Comparison of ENCODE assay signal across 24 mouse cellular contexts in genomic region chr2:131905025-131905424, GRCm38 (mm10). TPM values are rescaled to one million over a fixed set of nuclear protein-coding genes. Genes with fewer than 3 reads are reported as not detected.
DNase-seq lines count a peak whose midpoint lies in the region; ATAC-seq lines count a peak whose summit lies in the region.
"Had no signal": no experiment of that assay in that cellular context is flagged by ENCODE, and none has a peak within 500 bp of the region (broad histone marks: within the 10 kb centered on the region; RNA-seq: fewer than 3 reads in every experiment).

No protein-coding gene starts in this region.

- H3K27me3 ChIP-seq in liver, embryonic 13.5 days: no peaks in the 10 kb centered on the region
- H3K27me3 ChIP-seq in kidney, embryonic 14.5 days (ENCODE audit: control insufficient read depth, insufficient read depth, low read length): no peaks in the 10 kb centered on the region
- H3K27me3 ChIP-seq: embryonic facial prominence, embryonic 12.5 days; hindbrain, embryonic 15.5 days had no signal

- DNase-seq in spleen, postnatal 36 days (ENCODE audit: low spot score in 2 of 2): peak; percentile 19 to 39
- no peak for DNase-seq in spleen, postnatal 14 days (ENCODE audit: low spot score in 2 of 2)
- DNase-seq in c-Kit-positive CD71-positive TER-119-positive erythroid progenitor cells, embryonic 14.5 days (ENCODE audit: low spot score): peak; percentile 71
- DNase-seq in liver, embryonic 13.5 days: peak; percentile 61
- no peak for DNase-seq in kidney, postnatal 14 days
- DNase-seq in gastrocnemius, postnatal 36 days: no peak
- DNase-seq: cerebellum, adult 2 months; gastrocnemius, postnatal 10 days; lung, embryonic 14.5 days; thymus, postnatal 4 days had no signal

- intact Hi-C loops in gastrocnemius, postnatal 36 days (cut with DNase I): no loop called here

- H3K9me3 ChIP-seq in liver, embryonic 13.5 days (replicated peaks): no peaks in the 10 kb centered on the region
- H3K9me3 ChIP-seq in kidney, embryonic 14.5 days (ENCODE audit: control insufficient read depth, low read length): no peaks in the 10 kb centered on the region
- H3K9me3 ChIP-seq: embryonic facial prominence, embryonic 12.5 days; forebrain, embryonic 10.5 days; hindbrain, embryonic 15.5 days had no signal

- no peak overlapping the region for H3K4me3 ChIP-seq in liver, embryonic 13.5 days (replicated peaks)
- no peak overlapping the region for H3K4me3 ChIP-seq in kidney, embryonic 14.5 days (ENCODE audit: low read length)
- H3K4me3 ChIP-seq: embryonic facial prominence, embryonic 12.5 days; forebrain, embryonic 10.5 days; hindbrain, embryonic 15.5 days; left cerebral cortex, adult 2 months had no signal

- no peaks in the 10 kb centered on the region for H3K36me3 ChIP-seq in liver, embryonic 13.5 days
- no peaks in the 10 kb centered on the region for H3K36me3 ChIP-seq in kidney, embryonic 14.5 days (ENCODE audit: control insufficient read depth, insufficient read depth, low read length)
- H3K36me3 ChIP-seq: embryonic facial prominence, embryonic 12.5 days; forebrain, embryonic 10.5 days; hindbrain, embryonic 15.5 days had no signal

- H3K4me1 ChIP-seq in liver, embryonic 13.5 days (replicated peaks): peaks cover 55% of the 10 kb centered on the region
- H3K4me1 ChIP-seq in kidney, embryonic 14.5 days (ENCODE audit: control insufficient read depth, insufficient read depth, low read length): no peaks in the 10 kb centered on the region
- H3K4me1 ChIP-seq: embryonic facial prominence, embryonic 12.5 days; hindbrain, embryonic 15.5 days had no signal

- 8% methylated on average over 5 of the region's 5 CpGs for WGBS in liver, embryonic 13.5 days (ENCODE audit: insufficient replicate concordance)
- 57% methylated on average over 5 of the region's 5 CpGs for WGBS in kidney, embryonic 14.5 days

- H3K4me2 ChIP-seq in liver, embryonic 13.5 days: peak overlapping the region; percentile 55
- H3K4me2 ChIP-seq in kidney, embryonic 14.5 days (replicated peaks; ENCODE audit: low read depth, low read length): no peak overlapping the region
- H3K4me2 ChIP-seq: embryonic facial prominence, embryonic 12.5 days; hindbrain, embryonic 15.5 days; lung, embryonic 14.5 days had no signal

- H3K27ac ChIP-seq in liver, embryonic 13.5 days: peak overlapping the region; percentile 89
- no peak overlapping the region for H3K27ac ChIP-seq in kidney, embryonic 14.5 days (ENCODE audit: low read depth, low read length)
- H3K27ac ChIP-seq: embryonic facial prominence, embryonic 12.5 days; forebrain, embryonic 10.5 days; hindbrain, embryonic 15.5 days; kidney, postnatal 0 days; left cerebral cortex, adult 2 months had no signal

- peak; percentile 89 for ATAC-seq in liver, embryonic 13.5 days (ENCODE audit: low read depth)
- no peak for ATAC-seq in kidney, embryonic 14.5 days (ENCODE audit: low FRiP score, low TSS enrichment)
- ATAC-seq: intestine, embryonic 16.5 days had no signal

- H3K9ac ChIP-seq in liver, embryonic 13.5 days: peak overlapping the region; percentile 55
- H3K9ac ChIP-seq in kidney, embryonic 14.5 days (ENCODE audit: low read depth, low read length): no peak overlapping the region
- H3K9ac ChIP-seq: embryonic facial prominence, embryonic 12.5 days; hindbrain, embryonic 15.5 days; lung, embryonic 14.5 days had no signal

RNA-seq across cellular contexts. Expression of gene Prnp, which starts 4.7 kb away (rescaled TPM):
- polyA plus RNA-seq in liver, embryonic 13.5 days (2015; fragmentation: Nextera tagmentation; extraction: Ambion mirVana): 30.3 and 32.3 TPM in 2 replicates
- polyA plus RNA-seq in kidney, embryonic 14.5 days (2014; fragmentation: Nextera tagmentation; extraction: Ambion mirVana): 23.1 and 23.9 TPM in 2 replicates
- 10 to 100 TPM; 69.7 to 94.8 TPM for total RNA-seq in gastrocnemius, postnatal 36 days (2021)

RNA-seq across cellular contexts. Expression of gene Prn, which starts 4.7 kb away (rescaled TPM):
- polyA plus RNA-seq in liver, embryonic 13.5 days (2015; fragmentation: Nextera tagmentation; extraction: Ambion mirVana): 0.28 TPM in 1 of 2 replicates, not detected in the other
- not detected in 2 replicates for polyA plus RNA-seq in kidney, embryonic 14.5 days (2014; fragmentation: Nextera tagmentation; extraction: Ambion mirVana)
- under 1 TPM; 0.15 to 0.39 TPM for total RNA-seq in gastrocnemius, postnatal 36 days (2021)
- total RNA-seq: gastrocnemius, postnatal 10 days; midbrain, postnatal 0 days had no signal
- polyA plus RNA-seq: C2C12; cerebellum, adult 2 months; embryonic facial prominence, embryonic 12.5 days; forebrain, embryonic 10.5 days; frontal cortex, adult 2 months; hindbrain, embryonic 15.5 days; intestine, embryonic 16.5 days; limb, embryonic 11.5 days; lung, embryonic 14.5 days; midbrain, postnatal 0 days; spleen, adult 2 months had no signal

RNA-seq across cellular contexts. Expression of gene Erv3, which starts 45.5 kb away (rescaled TPM):
- polyA plus RNA-seq in liver, embryonic 13.5 days (2015; fragmentation: Nextera tagmentation; extraction: Ambion mirVana): not detected in 2 replicates
- not detected in 2 replicates for polyA plus RNA-seq in kidney, embryonic 14.5 days (2014; fragmentation: Nextera tagmentation; extraction: Ambion mirVana)
- total RNA-seq in gastrocnemius, postnatal 36 days (2021): not detected
- total RNA-seq: gastrocnemius, postnatal 10 days; heart, adult 8-10 months; heart, postnatal 25 days; midbrain, postnatal 0 days had no signal
- polyA plus RNA-seq: C2C12; embryonic facial prominence, embryonic 12.5 days; forebrain, embryonic 10.5 days; hindbrain, embryonic 15.5 days; intestine, embryonic 16.5 days; kidney, postnatal 0 days; limb, embryonic 11.5 days; lung, embryonic 14.5 days; midbrain, postnatal 0 days; spleen, adult 2 months had no signal

RNA-seq across cellular contexts. Expression of gene Prnd, which starts 45.6 kb away (rescaled TPM):
- 0.34 and 0.45 TPM in 2 replicates for polyA plus RNA-seq in liver, embryonic 13.5 days (2015; fragmentation: Nextera tagmentation; extraction: Ambion mirVana)
- 17.6 and 17.9 TPM in 2 replicates for polyA plus RNA-seq in kidney, embryonic 14.5 days (2014; fragmentation: Nextera tagmentation; extraction: Ambion mirVana)
- total RNA-seq in gastrocnemius, postnatal 36 days (2021): under 1 TPM; 0.39 to 0.84 TPM

Comparison
In these comparisons a context has a peak if more than half of its experiments do, and no peak if none do; other contexts are left out.
1. DNase-seq: peak in spleen, postnatal 36 days (2 of 2), c-Kit-positive CD71-positive TER-119-positive erythroid progenitor cells, embryonic 14.5 days (single experiment) and liver, embryonic 13.5 days (single experiment); none in spleen, postnatal 14 days (0 of 2), kidney, postnatal 14 days (single experiment) and gastrocnemius, postnatal 36 days (0 of 2).